Mouse (Mus musculus) G1E (cell line): Measurements from ENCODE around the gene Auts2. TPM values are rescaled to one million over a fixed set of nuclear protein-coding genes. Genes with fewer than 3 reads are reported as not detected.

Source experiments
- ATAC-seq: 2 replicates; pipeline ENCODE4 v1.8.0; 2016; ENCODE audit warnings: mild to moderate bottlenecking; ENCODE audit not compliant: insufficient number of reproducible peaks, poor library complexity, low FRiP score, severe bottlenecking; ENCODE audit errors: extremely low read depth
- DNase-seq: peaks from one replicate; pipeline ENCODE4 v3.0.0; 2012; ENCODE audit warnings: low spot score
- H3K27me3 ChIP-seq: 2 replicates; pipeline ENCODE4 v1.6.1; 2012; ENCODE audit warnings: mild to moderate bottlenecking, low read length, inconsistent platforms; ENCODE audit not compliant: insufficient read depth
- H3K36me3 ChIP-seq: replicated peaks from 2 replicates; pipeline ENCODE3; 2012; ENCODE audit warnings: mild to moderate bottlenecking, inconsistent platforms
- H3K4me1 ChIP-seq: 2 replicates; pipeline ENCODE4 v1.6.1; 2012; ENCODE audit warnings: low read depth, low read length, inconsistent platforms, mixed read lengths; ENCODE audit not compliant: insufficient read depth
- H3K4me3 ChIP-seq: 2 replicates; pipeline ENCODE4 v1.5.1; 2012; ENCODE audit warnings: low read depth, mild to moderate bottlenecking, inconsistent platforms, low read length, moderate library complexity, mixed read lengths
- H3K9me3 ChIP-seq: replicated peaks from 2 replicates; pipeline ENCODE4 v1.6.1; 2012; ENCODE audit warnings: inconsistent platforms
- CTCF ChIP-seq: IDR thresholded peaks from 2 replicates; pipeline ENCODE4 v1.5.1; 2012; ENCODE audit warnings: low read depth, low read length, inconsistent platforms, mixed read lengths
- GATA1 ChIP-seq: IDR thresholded peaks from 2 replicates; pipeline ENCODE4 v1.6.1; 2012; ENCODE audit warnings: borderline replicate concordance, low read length, inconsistent platforms, mixed read lengths
- GATA2 ChIP-seq: IDR thresholded peaks from 2 replicates; pipeline ENCODE4 v1.6.1; 2012; ENCODE audit warnings: low read depth, low read length, inconsistent platforms, borderline replicate concordance
- POLR2AphosphoS5 ChIP-seq: IDR thresholded peaks from 2 replicates; pipeline ENCODE4 v1.6.1; 2012; ENCODE audit warnings: low read depth, low read length, inconsistent platforms; ENCODE audit not compliant: insufficient replicate concordance
- TAL1 ChIP-seq: conservative IDR thresholded peaks from 2 replicates; pipeline ENCODE4 v1.6.1; 2012; ENCODE audit warnings: low read depth, low read length, inconsistent platforms, mixed read lengths
- polyA plus RNA-seq: library from polyadenylated mRNA; stranded (reverse); fragments of >175 nt; gene quantifications from 2 replicates; pipeline ENCODE4 v1.2.3, GENCODE M21; 2012
- total RNA-seq, 2 experiments: library from RNA; stranded (forward) in 1 of 2; stranded (reverse) in 1 of 2; fragments of 200-1000 nt in 1 of 2; fragments of >200 nt in 1 of 2; fragmentation: Nextera tagmentation in 1 of 2; gene quantifications; 2 replicates each; pipeline ENCODE4 v1.2.3; 2014 to 2017

Auts2 gene
- total and polyA plus RNA-seq, 3 experiments = 0.09 to 1.3 (median 0.90) TPM

- no peak overlapping the region for H3K4me3 ChIP-seq
- TF ChIP-seq TAL1 = no peak
- TF ChIP-seq GATA1 = no peak
- TF ChIP-seq POLR2AphosphoS5 = no peak
- no peak for TF ChIP-seq GATA2
- H3K4me1 ChIP-seq = no peaks in the 10 kb centered on the region
- H3K27me3 ChIP-seq = no peaks in the 10 kb centered on the region
- ATAC-seq (no peak), DNase-seq (no peak)
- H3K36me3 ChIP-seq = no peaks in the 10 kb centered on the region
- H3K9me3 ChIP-seq = peaks cover 17% of the 10 kb centered on the region
These were observed 534.4 kb downstream of the Auts2 start for GRCm38 (mm10) chr5:132008703-132009222.

GRCm38 (mm10) chr5:132007907-132008306 lies 535.2 kb downstream of the Auts2 start:
- no peaks in the 10 kb centered on the region for H3K36me3 ChIP-seq
- peaks cover 17% of the 10 kb centered on the region for H3K9me3 ChIP-seq
- ATAC-seq (no peak), DNase-seq (no peak)
- H3K4me1 ChIP-seq = no peaks in the 10 kb centered on the region
- H3K27me3 ChIP-seq = no peaks in the 10 kb centered on the region
- no peak for TF ChIP-seq CTCF
- TF ChIP-seq TAL1 = no peak
- no peak for TF ChIP-seq GATA2
- no peak for TF ChIP-seq GATA1
- TF ChIP-seq POLR2AphosphoS5 = no peak
- no peak overlapping the region for H3K4me3 ChIP-seq

GRCm38 (mm10) chr5:131992681-131993211 lies 550.4 kb downstream of the Auts2 start:
- H3K27me3 ChIP-seq = no peaks in the 10 kb centered on the region
- H3K4me1 ChIP-seq = no peaks in the 10 kb centered on the region

GRCm38 (mm10) chr5:131992268-131992667 lies 550.9 kb downstream of the Auts2 start:
- peaks cover 38% of the 10 kb centered on the region for H3K9me3 ChIP-seq
- H3K36me3 ChIP-seq = no peaks in the 10 kb centered on the region
- H3K27me3 ChIP-seq = no peaks in the 10 kb centered on the region
- no peak for DNase-seq
- TF ChIP-seq GATA2 (no peak), POLR2AphosphoS5 (no peak), CTCF (no peak), GATA1 (no peak), TAL1 (no peak)
- no peaks in the 10 kb centered on the region for H3K4me1 ChIP-seq
- ATAC-seq = no peak
- no peak overlapping the region for H3K4me3 ChIP-seq

More at GRCm38 (mm10) chr5:131992681-131993211, 550.4 kb downstream of the Auts2 start:
- DNase-seq (no peak), ATAC-seq (no peak)
- H3K9me3 ChIP-seq = peaks cover 39% of the 10 kb centered on the region
- H3K4me3 ChIP-seq = no peak overlapping the region
- H3K36me3 ChIP-seq = no peaks in the 10 kb centered on the region
- no peak for TF ChIP-seq CTCF
- TF ChIP-seq GATA2 = no peak
- no peak for TF ChIP-seq POLR2AphosphoS5
- no peak for TF ChIP-seq TAL1
- no peak for TF ChIP-seq GATA1

- no peak overlapping the region for H3K4me3 ChIP-seq
- ATAC-seq (no peak), DNase-seq (no peak)
- no peaks in the 10 kb centered on the region for H3K27me3 ChIP-seq
- H3K4me1 ChIP-seq = no peaks in the 10 kb centered on the region
- peaks cover 35% of the 10 kb centered on the region for H3K9me3 ChIP-seq
- TF ChIP-seq POLR2AphosphoS5 = no peak
- TF ChIP-seq GATA2 = no peak
- TF ChIP-seq TAL1 = no peak
- H3K36me3 ChIP-seq = no peaks in the 10 kb centered on the region
These were observed 552.6 kb downstream of the Auts2 start for GRCm38 (mm10) chr5:131990532-131990931.

- ATAC-seq (no peak), DNase-seq (no peak)
- Histone ChIP-seq H3K27me3 (no peaks in the 10 kb centered on the region), H3K36me3 (no peaks in the 10 kb centered on the region), H3K4me3 (no peak overlapping the region), H3K9me3 (peaks cover 31% of the 10 kb centered on the region), H3K4me1 (no peaks in the 10 kb centered on the region)
- TF ChIP-seq GATA1 (no peak), GATA2 (no peak), TAL1 (no peak), CTCF (no peak), POLR2AphosphoS5 (no peak)
These were observed 561.7 kb downstream of the Auts2 start for GRCm38 (mm10) chr5:131981451-131981850.
